Mouse (Mus musculus) bone marrow, adult 2 months (tissue): Measurements from ENCODE around the gene Ugcg.

Experiments
- CTCF ChIP-seq: fragments of 200-500 bp; IDR thresholded peaks from 2 replicates; pipeline ENCODE4 v1.5.1; 2011; ENCODE audit warnings: low read length, control low read depth; ENCODE audit not compliant: control insufficient read depth, insufficient read depth
- POLR2A ChIP-seq: fragments of 200-500 bp; IDR thresholded peaks from 2 replicates; pipeline ENCODE4 v1.6.1; 2011; ENCODE audit warnings: low read depth, mild to moderate bottlenecking, control low read depth, low read length, borderline replicate concordance; ENCODE audit not compliant: control insufficient read depth

- TF ChIP-seq CTCF, result no peak
- TF ChIP-seq POLR2A, result no peak
These were observed 10.3 kb downstream of the Ugcg start for GRCm38 (mm10) chr4:59199341-59199740.
